Mouse (Mus musculus) cerebellum, postnatal 10 days (tissue): ENCODE results near the gene Rab5c.

Experiments used
- DNase-seq, 2 experiments: peaks; one replicate each; pipeline ENCODE4 v3.0.0; 2021; ENCODE audit warnings: mixed read lengths in 2 of 2

Rab5c gene

GRCm38 (mm10) chr11:100738066-100738604, at the start of gene Rab5c:
Gene Rab5c (minus strand): TSS chr11:100738215.
- DNase-seq, result peak; percentile 98 to 99

GRCm38 (mm10) chr11:100785774-100786173, 47.8 kb upstream of the Rab5c start:
- peak; percentile 67 to 73 for DNase-seq

GRCm38 (mm10) chr11:100784286-100784685, 46.3 kb upstream of the Rab5c start:
- peak; percentile 60 to 73 for DNase-seq

- DNase-seq, result no peak
Measured at GRCm38 (mm10) chr11:100782568-100782967, 44.6 kb upstream of the Rab5c start.

- DNase-seq, result no peak
Measured at GRCm38 (mm10) chr11:100781763-100782475, 43.9 kb upstream of the Rab5c start.

- DNase-seq, result no peak
Measured at GRCm38 (mm10) chr11:100780247-100780646, 42.2 kb upstream of the Rab5c start.

GRCm38 (mm10) chr11:100778069-100778468, 40.1 kb upstream of the Rab5c start:
- DNase-seq, result no peak

- DNase-seq, result no peak
Measured at GRCm38 (mm10) chr11:100775921-100776320, 37.9 kb upstream of the Rab5c start.

GRCm38 (mm10) chr11:100774261-100774660, 36.2 kb upstream of the Rab5c start:
- DNase-seq, result no peak

- DNase-seq, result peak; percentile 79 to 81
Measured at GRCm38 (mm10) chr11:100770646-100771408, 32.8 kb upstream of the Rab5c start, which contains the start of gene Ghdc. Gene Ghdc (minus strand): TSS chr11:100770957.

GRCm38 (mm10) chr11:100769980-100770379, 32.0 kb upstream of the Rab5c start:
- DNase-seq, result peak in 1 of 2 experiments; percentile 65

- no peak for DNase-seq
Measured at GRCm38 (mm10) chr11:100767871-100768270, 29.9 kb upstream of the Rab5c start.

GRCm38 (mm10) chr11:100766726-100767125, 28.7 kb upstream of the Rab5c start:
- DNase-seq, result no peak

- DNase-seq, result no peak
Measured at GRCm38 (mm10) chr11:100762831-100763230, 24.8 kb upstream of the Rab5c start, which contains the start of gene Hcrt. Gene Hcrt (minus strand): TSS chr11:100762931.

- DNase-seq, result peak; percentile 92 to 95
Measured at GRCm38 (mm10) chr11:100761547-100762045, 23.6 kb upstream of the Rab5c start.

GRCm38 (mm10) chr11:100759611-100760233, 21.7 kb upstream of the Rab5c start, which contains the start of gene Kcnh4:
Gene Kcnh4 (minus strand): TSS chr11:100759942.
- peak; percentile 66 to 68 for DNase-seq

GRCm38 (mm10) chr11:100758707-100759610, 20.9 kb upstream of the Rab5c start:
- peak in 1 of 2 experiments; percentile 32 for DNase-seq

- DNase-seq, result no peak
Measured at GRCm38 (mm10) chr11:100757566-100757965, 19.6 kb upstream of the Rab5c start.

GRCm38 (mm10) chr11:100756476-100756875, 18.5 kb upstream of the Rab5c start:
- no peak for DNase-seq

GRCm38 (mm10) chr11:100754693-100755057, 16.7 kb upstream of the Rab5c start:
- no peak for DNase-seq

GRCm38 (mm10) chr11:100754021-100754692, 16.1 kb upstream of the Rab5c start:
- peak in 1 of 2 experiments; percentile 52 for DNase-seq
